Mouse (Mus musculus): ENCODE data around the gene Bud31.
"Not testable (repeated sequence)": the region's sequence is repeated elsewhere in the genome, so short reads cannot be mapped to it uniquely, and the experiment has no call there.

The Bud31 gene

DNA sequence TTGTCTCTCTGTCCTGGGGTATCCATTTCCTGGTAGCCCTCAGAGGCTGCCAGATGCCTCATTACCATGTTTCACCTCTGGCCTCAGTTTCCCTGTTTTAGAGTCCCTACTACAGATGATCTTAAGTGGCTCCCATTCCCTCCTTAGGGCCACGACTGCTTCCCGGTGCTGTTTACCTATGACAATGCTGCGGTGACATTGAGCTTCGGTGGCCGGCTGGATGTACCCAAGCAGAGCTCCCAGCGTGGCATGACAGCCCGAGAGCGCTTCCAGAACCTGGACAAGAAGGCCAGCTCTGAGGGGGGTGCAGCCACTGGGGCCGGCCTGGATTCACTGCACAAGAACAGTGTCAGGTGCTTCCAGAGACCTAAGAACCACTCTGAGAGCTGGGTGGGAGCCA is 13.6 kb upstream of the Bud31 start:
- no peak for ATAC-seq (ENCODE audit: low TSS enrichment)

DNA sequence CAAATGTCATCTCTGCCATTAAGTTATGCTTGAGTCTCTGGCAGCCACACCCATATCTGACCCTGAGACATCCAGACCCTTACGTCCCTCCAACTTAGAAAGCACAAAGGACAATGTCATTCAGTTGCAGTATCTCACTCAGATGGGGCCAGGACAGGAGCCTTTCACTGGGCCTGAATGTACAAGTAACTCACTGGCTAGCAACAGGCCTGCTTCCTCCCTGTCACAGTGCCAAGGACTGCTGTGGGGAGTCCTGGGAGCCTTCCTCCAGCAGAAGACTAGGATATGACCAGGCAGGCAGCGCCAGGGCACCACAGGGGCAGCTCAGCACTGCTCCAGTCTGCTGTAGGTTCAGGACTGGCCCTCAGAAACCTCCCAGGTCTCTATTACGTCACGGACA is 11.0 kb upstream of the Bud31 start:
- no peak for ATAC-seq (ENCODE audit: low TSS enrichment)

DNA sequence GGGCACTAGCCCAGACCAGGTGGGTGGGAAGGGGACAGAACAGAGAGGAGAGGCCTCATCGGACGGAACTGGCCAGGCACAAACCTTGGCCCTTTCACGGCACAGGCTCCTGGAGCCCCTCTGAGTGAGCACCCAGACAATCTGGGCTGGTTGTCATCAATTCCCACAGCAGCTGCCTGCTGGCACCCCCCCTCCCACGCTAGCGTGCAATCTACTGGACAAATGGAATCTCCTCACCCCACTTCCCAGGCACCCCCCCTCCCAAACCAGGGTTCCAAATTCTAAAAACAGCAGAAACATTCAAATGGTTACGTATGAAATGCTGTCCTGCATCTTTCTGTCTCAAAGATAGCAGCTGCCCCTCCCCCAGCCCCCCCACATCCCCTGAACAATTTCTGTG is 10.4 kb upstream of the Bud31 start:
- ATAC-seq (ENCODE audit: low TSS enrichment): 0 out of 2 replicates have a peak, but pooled peaks have one; percentile 11

DNA sequence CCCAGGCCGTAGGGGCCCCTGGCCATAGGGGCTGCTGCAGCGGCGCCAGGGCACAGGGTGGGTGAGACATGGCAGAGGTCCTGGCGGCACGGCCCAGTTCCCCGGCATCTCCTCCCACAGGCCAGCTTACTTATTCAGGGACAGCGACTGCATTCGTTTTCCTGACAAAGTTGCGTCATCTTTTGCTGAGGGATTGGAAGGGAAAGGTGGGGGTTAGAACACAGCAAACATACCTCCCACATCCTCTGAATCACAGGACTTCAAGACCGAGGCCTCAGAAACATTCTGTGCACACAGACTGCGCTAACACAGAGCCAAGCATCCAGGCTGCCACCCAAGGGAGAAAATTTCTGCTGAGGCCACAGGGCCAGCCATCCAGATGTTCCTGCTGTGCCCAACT is 10.0 kb upstream of the Bud31 start:
- ATAC-seq (ENCODE audit: low TSS enrichment): peak; percentile 86

DNA sequence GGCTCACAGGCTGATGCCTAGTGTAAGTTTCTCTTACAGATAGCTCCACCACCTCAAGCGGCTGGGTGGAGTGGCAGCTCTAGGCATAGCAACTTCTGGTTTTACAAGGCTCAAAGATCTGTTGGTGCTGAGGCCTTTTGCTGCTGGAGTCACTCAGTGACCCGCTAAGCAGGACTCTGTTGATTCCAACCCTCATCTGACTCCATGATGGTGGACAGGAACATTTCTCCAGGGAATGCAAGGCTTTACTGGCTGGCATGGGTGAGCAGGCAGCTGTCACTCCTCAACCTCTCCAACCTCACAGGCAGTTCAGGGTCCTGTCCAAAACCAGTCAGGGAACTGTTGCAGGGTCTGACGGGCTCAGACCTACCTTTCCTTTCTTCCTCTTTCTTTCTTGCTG is 9.2 kb upstream of the Bud31 start:
- ATAC-seq (ENCODE audit: low TSS enrichment): no peak

DNA sequence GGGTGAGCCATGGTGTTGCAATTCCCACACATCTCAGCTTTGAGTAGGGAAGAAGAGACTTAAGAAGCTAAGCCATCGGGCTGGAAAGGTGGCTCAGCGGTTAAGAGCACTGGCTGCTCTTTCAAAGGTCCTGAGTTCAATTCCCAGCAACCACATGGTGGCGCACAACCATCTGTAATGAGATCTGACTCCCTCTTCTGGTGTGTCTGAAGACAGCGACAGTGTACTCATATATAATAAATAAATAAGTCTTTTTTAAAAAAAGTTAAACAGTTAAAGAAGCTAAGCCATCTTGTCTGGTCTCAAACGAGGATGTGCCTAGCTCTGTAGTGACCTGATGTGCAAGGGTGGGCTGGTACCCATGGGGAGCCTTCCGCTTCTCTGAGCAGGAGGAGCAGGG is 6.9 kb upstream of the Bud31 start:
- ATAC-seq (ENCODE audit: low TSS enrichment): not testable (repeated sequence)

DNA sequence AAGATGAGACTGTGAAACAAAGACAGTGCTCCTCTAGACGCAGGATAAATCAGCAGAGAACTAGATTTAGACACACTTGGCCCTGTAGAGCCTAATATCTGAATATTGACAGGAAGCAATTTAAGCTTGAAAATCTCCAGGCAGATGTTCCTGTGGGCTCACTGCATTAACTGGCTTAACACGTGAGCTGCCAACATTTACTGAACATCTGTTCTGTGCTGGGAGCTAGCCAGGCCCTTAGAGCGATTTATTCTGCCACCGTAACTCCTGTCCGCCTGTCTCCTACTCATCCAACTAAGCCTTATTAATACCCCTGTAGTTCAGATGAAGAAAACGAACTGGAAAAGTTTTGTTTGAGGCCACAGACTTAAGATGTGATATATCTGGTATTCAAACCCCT is 1.3 kb upstream of the Bud31 start:
- no peak for ATAC-seq (ENCODE audit: low TSS enrichment)

DNA sequence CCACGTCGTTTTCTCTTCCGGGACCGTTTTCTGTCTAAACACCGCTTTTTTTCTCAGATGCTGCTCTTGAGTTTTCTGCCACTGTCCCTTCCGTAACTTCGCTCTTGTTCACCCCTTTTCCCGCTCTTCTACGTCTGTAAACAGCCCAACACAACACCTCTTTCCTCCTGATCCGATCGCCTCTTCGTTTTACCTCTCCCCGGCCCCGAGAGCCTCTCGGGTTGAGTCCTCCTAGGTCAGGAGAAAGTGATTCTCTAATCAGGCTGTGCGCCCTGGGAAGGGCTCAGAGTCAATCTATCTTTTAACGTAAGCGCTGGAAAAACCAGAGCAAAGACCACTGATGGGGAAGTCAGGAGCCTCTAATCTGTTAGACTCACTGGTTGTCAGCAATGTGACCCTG is 449 bp downstream of the Bud31 start:
- no peak for ATAC-seq (ENCODE audit: low TSS enrichment)

DNA sequence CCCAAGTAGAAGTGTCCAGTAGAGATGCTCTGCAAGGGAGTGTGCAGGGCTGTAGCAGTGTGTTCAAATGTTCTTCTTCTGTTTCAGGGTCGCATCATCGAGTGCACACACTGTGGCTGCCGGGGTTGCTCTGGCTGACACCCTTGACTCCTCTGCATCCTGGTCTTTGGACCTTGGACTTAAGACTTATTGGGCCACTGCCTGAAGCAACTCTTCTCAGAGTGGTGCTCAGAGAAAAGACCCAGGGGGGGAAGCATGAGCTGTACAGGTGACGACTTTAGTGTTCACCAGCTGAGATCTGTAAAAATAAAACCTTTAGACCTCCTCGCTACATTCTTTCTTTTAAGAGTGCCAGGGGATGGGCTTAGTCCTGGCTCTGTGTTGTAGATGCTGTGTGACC is 7.6 kb downstream of the Bud31 start:
- no peak for ATAC-seq (ENCODE audit: low TSS enrichment)

DNA sequence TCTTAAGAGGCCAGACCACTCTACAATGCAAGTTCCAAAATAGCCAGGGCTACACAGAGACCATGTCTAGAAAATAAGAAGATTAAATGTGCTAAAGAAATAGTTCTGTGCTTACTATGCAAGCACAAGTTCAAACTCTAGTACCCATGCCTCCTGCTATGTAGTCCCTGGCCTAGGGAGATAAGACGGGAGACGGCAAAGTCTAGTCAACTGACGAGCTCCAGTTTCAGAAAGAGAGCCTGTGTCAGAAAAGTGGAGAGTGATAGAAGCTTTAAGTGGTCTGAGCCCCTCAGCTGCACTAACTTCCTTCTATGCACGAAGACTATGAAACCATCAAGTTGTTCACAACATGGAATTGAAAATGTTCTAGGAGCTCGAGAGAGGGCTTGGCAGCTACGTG is 9.1 kb downstream of the Bud31 start:
- no peak for ATAC-seq (ENCODE audit: low TSS enrichment)

DNA sequence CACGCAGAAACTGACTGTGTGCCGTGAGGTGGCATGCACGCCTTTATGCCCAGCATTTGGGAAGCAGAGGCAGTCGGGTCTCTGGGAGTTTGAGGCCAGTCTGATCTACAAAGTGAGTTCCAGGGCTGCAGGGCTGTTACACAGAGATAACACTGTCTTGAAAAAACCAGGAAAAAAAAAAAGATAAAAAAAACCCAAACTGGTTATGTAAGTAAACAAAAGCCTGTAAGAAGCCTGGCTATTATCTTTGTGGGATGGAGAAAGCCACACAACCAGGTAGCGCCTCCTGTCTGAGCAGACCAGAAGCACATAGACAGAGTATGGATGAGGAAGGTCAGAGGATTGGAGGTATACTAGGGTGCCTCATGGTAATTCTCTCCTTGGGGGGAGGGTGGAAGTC is 12.5 kb downstream of the Bud31 start:
- no peak for ATAC-seq (ENCODE audit: low TSS enrichment)

DNA sequence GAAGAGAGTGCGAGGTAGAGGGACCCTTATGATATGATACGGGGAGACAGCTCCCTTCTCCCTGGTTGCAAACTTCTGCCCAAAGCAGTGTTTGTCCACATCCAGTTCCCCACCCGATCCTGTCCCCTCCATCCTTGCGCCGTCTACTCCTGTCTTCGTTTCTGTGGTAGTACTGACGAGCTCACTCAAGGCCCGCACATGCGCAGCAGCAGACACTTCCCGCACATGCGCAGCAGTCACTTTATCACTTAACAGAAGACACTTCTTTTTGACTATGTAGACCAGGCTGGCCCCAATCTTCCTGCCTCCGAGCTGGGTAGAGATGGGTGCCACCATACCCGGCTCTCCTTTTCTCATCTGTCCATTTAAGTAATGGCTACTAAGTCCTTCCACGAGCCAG is 21.2 kb downstream of the Bud31 start:
- no peak for ATAC-seq (ENCODE audit: low TSS enrichment)

DNA sequence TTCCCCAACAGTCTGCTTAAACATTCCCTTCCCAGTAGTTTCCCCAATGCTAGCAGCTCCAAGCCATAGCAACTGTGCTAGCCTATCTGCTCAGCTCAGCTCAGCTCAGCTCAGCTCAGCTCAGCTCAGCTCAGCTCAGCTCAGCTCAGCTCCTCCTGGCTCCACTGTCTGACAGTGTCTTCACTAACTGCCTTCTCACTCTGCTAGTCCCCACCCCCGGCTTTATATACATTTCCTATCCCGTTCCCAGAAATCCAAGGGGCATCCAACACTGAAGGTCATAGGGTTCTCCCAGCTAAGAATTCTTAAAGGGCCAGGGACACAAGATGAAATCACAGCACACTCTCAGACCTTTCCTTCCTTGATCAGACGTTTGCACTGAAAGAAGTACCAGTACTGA is 24.5 kb downstream of the Bud31 start:
- ATAC-seq (ENCODE audit: low TSS enrichment): 0 out of 2 replicates have a peak, but pooled peaks have one; percentile 13

DNA sequence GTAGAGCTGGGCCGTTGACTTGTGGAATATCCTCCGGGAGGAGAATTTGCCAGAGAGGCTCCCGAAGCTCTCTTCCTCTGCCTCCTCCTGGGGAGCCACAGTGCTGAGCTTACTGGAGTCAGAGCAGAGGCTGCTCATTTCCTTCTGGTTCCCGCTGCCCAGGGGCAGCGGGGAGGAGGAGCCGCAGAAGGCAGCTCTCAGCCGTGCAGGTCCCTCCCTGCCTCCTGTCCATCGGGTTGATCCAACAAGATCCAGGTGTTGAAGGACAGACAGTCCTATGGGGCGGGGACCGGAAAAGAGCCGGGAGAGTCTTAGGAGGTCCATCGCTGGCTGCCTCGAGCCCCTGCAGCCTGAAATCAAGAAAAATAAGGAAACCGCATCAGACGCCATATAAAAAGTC is 25.0 kb downstream of the Bud31 start:
- ATAC-seq (ENCODE audit: low TSS enrichment): no peak

DNA sequence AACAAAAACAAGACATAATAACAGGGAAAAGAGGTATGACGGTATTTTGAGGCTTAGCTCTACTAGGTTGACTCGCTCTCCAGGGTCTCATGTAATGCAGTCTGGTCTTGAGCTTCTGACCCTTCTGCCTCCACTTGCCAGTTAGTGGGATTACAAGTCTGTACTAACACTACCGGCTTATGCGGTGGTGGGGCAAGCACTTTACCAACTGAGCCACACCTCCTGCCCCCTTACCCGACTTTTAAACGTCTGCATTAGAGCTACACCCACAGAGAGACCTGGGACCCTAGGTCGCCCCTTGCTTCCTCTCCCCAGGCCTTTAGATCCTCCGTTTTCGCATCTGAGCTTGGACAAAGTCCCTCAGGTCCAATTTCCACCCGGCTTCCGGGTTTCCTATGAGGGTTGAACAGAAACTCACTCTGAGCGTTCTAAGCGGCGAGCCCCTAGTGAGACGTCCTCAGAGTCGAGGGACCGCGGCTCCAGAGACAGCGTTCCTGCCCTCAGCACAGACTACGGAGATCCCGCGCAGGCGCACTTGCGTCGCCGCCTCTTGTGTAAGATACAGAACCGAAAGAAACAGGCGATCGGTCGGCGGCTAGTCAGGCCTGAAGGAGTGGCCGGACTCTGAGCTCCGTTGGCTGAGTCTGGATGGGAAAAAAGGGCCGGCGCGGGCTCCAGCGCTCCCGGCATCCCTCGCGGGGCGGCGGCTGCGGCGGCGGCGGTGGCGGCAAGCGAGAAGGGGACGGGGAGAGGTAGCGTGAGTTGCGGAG is 26.6 kb downstream of the Bud31 start, which contains the start of the genes Ptcd1 and Cpsf4:
TSS of gene Ptcd1 (minus strand) at position 573 of the 770 bp plus-strand sequence.
TSS of gene Cpsf4 (plus strand) at position 678 of the 770 bp plus-strand sequence.
- peak; percentile 95 for ATAC-seq (ENCODE audit: low TSS enrichment)

DNA sequence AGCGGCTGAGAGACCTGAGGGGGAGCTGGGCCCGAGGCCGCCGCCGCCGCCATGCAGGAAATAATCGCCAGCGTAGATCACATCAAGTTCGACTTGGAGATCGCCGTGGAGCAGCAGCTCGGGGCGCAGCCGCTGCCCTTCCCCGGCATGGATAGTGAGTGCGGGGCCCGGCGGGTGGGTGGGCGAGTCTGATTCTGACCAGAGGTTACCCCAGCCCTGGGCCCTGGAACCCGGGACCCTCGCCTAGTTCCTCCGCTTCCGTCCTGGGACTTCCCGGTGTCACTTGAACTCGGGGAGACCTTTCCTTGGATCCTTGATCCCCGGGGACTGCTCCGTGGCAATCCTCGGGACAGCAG is 27.1 kb downstream of the Bud31 start:
- ATAC-seq (ENCODE audit: low TSS enrichment): no peak

DNA sequence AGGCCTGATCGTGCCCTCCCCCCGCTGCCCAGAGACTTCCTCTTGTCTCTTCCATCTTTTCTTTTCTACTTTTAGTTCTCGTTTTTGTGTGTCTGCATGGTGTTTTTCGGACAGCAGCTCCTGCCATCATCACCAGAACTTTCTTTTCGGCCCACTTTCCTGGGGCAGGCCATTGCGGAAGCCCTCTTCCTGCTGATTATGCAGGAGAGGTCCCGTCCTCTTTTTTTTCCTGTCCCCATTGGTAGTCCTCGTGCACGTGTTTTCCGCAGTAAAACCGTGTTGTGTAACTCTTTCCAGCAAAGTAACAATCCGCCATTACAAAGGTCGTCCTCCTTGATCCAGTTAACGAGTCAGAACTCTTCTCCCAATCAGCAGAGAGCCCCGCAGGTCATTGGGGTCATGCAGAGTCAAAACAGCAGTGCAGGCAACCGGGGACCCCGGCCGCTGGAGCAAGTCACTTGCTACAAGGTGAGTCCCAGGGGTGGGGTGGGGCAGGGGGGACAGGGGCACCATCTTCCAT is 38.4 kb downstream of the Bud31 start:
- ATAC-seq (ENCODE audit: low TSS enrichment): no peak

DNA sequence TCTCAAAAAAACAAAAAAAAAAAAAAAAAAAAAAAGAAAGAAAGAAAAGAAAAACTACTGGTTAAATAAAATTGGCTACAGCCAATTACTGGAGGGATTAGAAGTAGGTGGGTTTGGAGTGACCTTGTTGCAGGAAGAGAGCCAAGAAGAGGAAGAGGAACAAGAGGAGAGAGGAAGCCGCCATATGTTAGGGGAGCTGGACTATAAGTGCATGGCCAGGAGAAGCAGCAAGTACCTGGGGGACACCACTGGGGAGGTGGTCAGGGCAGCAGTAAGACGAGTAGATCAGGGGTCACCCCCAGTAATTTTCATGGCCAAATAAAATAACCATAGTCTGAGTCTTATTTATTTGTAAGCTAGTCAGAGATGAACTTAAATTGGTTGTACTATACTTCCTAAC is 45.1 kb downstream of the Bud31 start:
- ATAC-seq (ENCODE audit: low TSS enrichment): no peak

DNA sequence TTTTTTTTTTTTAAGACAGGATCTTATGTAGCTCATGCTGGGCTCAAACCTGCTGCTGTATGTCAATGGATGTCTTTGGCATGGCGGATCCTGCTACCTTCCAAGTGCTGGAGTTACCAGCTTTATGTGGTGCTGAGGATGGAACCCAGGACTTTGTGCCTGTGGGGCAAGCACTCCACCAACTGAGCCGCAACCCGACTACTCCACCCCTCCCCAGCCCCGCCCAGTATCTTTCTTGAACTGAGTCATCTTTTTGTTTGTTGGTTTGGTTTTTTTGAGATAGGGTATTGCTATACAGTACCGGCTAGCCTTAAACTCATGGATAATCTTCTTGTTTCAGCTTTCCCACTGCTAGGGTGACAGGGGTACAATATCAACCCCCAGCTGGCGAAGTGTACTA is 49.3 kb downstream of the Bud31 start:
- ATAC-seq (ENCODE audit: low TSS enrichment): no peak

DNA sequence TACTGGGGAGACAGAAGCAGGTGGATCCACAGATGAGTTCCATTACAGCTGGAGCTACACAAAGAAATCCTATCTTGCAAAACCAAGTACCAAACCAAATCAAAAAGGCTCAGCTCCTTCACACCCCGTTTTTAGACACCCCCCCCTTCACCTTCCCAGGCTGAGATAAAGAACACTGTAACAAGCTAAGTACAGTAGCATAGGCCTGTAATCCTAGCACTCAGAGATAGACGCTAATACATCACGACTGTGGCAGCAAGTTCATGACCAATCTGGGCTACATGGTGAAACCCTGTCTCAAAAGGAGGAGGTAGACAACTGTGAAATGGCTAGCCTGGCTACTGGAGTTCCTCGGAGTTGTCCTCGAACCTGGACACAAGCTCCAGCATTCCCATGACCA is 50.2 kb downstream of the Bud31 start:
- ATAC-seq (ENCODE audit: low TSS enrichment): no peak

DNA sequence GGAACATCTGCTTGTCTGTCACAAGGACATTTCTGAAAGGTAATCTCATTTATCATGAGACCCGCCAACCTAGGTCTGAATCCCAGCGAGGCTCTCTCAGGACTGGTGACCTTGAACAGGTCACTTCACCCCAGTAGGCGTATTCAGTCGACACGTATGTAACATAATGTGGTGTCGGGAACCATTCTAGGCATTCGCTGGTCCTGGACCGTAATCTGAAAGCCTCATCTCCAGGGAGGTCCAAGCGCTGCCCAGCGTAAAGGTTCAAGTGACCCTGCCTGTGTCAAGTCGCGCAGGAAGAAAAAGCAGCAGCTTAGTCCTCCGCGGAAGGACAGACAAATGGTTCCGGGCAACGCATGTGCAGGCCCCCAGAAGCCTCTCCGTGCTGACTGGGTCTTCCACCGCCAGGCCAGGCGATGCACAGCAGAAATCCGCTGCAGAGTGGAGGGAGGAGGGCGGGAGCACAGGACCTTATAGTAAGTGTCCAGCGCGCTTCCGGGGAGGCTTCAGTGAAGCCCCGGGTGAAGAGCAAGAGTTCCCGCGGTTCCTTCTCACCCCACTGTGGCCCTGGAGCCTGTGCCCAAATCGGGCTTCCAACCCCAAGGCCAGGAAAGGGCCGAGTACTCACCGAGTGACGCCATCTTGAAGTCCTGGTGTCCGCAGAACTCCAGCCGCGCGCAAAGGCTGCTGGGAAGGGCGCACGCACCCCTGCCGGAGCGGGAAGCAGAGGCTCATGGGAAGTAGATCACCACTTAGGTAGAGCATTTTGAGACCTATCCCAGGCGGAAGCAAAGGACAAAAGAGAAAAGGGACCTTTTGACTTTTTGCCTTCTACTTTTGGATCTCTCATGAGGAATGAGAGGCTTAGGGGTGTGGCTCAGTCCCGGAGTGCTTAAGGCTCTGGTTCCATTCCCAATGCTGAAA is 51.0 kb downstream of the Bud31 start:
- peak; percentile 87 for ATAC-seq (ENCODE audit: low TSS enrichment)

DNA sequence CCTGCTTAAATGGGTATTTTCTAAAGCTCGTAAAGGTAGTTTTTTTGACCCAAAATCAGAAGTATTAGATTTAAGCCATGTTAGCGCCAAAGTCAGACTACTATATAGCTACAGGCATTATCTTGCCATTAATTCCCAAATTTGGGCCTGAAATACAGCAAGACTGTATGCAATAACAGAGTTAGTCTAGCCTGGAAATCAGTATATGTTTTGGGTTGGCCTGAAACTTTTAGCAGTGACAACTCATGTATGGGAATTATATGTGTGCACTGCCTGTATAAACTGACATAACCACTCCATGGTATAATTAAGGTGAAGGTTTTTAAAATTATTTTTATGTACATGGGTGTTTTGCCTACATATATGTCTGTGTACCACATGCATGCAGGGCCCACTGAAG is 51.8 kb downstream of the Bud31 start, which contains the start of gene Atp5j2:
TSS of gene Atp5j2 (minus strand) at position 101 of the 400 bp plus-strand sequence.
- ATAC-seq (ENCODE audit: low TSS enrichment): no peak
